Mouse (Mus musculus): ENCODE results near the gene Stk32c. TPM values are rescaled to one million over a fixed set of nuclear protein-coding genes. Genes with fewer than 3 reads are reported as not detected.

The Stk32c gene
- polyA plus RNA-seq, 1 experiment from 2014 or later: not detected

DNA sequence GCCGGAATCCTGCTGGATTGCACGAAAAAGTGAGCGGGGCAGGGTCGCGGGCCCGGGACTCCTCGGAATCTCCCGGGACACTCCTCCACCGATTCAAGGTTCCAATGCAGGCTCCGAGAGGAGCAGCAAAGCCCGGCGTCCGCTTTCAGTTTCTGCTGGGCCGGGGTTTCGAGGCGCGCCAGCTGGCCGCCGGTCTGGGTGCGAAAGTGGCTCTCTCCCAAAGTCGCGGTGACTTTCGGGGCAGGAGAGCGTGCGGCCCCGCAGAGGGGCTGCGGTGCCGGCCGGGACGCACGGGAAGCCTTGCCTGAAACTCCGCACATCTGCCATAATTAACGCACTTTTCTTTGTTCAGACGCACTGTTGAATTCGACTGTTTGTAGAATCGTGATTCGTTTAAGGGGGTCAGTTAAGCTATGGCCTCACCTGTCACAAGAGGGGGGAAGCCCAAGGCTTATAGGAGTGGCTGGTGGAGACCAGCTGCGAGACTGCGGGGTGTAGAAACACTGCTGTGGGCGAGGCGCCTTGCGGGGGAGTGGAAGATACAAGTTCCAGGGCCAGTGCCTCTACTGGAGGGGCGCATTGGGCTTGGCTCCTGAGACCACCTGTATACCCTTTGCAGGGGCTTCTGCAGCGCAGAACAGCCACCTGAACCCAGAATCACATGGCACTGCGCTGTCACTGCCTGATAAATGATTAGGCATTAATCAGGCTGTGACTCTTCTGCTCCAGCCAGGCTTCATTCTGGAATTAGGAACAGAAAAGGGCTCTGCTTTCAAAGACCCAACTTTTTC is 35.7 kb upstream of the Stk32c start:
- Histone ChIP-seq H3K9ac (ENCODE audit: low read depth, low read length) (peak overlapping the region; percentile 64), H3K36me3 (ENCODE audit: control insufficient read depth, insufficient read depth) (no peaks in the 10 kb centered on the region), H3K9me3 (replicated peaks; ENCODE audit: control insufficient read depth, low read length) (no peaks in the 10 kb centered on the region), H3K4me3 (ENCODE audit: low read depth, low read length) (peak overlapping the region; percentile 66), H3K4me2 (ENCODE audit: low read depth, low read length) (peak overlapping the region; percentile 62), H3K27ac (ENCODE audit: low read length) (no peak overlapping the region; the same call in 1 of the 2 replicates), H3K27me3 (ENCODE audit: control insufficient read depth, insufficient read depth, low read depth, low read length) (peaks cover 21% of the 10 kb centered on the region), H3K4me1 (ENCODE audit: control insufficient read depth, low read depth, low read length) (peaks cover 17% of the 10 kb centered on the region)
- WGBS (ENCODE audit: insufficient replicate concordance): 1% methylated on average over 45 of the region's 45 CpGs
- ATAC-seq (ENCODE audit: low read depth): no peak

DNA sequence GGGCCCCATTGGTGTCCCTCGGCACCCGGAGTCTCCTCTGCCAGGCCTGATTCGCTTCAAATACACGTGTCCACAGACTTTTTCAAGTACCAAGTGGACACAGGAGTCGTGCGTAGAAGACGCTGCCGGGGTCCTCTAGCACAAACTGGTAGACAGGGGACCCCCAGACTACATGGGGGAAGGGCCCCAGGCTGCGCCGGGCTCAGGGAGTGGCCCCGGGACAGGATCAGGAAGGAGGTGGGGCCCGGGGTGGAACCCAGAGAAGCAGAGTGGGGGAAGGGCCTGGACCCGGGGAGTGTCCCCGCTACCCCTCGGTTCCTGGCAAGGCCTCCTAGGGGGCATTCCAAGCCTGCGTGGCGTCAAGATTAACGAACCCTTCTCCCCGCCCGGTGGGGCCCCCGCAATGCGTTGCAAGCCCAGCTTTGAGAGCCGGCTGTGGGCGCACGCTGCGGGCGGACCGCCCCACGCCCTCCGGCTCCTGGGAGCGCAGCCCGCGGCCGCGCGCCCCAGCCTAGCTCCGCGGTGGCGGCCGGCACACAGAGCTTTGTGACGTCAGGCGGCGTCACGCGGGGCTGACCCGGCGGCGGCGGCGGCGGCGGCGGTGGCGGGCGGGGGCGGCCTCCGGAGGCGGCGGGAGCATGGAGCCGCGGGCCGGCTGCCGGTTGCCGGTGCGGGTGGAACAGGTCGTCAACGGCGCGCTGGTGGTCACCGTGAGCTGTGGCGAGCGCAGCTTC is 34.9 kb upstream of the Stk32c start, which contains the start of gene Pwwp2b:
Gene Pwwp2b, plus strand, starts transcription at position 602 of the 734 bp plus-strand sequence.
- peaks cover 21% of the 10 kb centered on the region for H3K27me3 ChIP-seq (ENCODE audit: control insufficient read depth, insufficient read depth, low read depth, low read length)
- peak; percentile 82 for ATAC-seq (ENCODE audit: low read depth)
- WGBS (ENCODE audit: insufficient replicate concordance): under 1% methylated on average over 60 of the region's 72 CpGs

DNA sequence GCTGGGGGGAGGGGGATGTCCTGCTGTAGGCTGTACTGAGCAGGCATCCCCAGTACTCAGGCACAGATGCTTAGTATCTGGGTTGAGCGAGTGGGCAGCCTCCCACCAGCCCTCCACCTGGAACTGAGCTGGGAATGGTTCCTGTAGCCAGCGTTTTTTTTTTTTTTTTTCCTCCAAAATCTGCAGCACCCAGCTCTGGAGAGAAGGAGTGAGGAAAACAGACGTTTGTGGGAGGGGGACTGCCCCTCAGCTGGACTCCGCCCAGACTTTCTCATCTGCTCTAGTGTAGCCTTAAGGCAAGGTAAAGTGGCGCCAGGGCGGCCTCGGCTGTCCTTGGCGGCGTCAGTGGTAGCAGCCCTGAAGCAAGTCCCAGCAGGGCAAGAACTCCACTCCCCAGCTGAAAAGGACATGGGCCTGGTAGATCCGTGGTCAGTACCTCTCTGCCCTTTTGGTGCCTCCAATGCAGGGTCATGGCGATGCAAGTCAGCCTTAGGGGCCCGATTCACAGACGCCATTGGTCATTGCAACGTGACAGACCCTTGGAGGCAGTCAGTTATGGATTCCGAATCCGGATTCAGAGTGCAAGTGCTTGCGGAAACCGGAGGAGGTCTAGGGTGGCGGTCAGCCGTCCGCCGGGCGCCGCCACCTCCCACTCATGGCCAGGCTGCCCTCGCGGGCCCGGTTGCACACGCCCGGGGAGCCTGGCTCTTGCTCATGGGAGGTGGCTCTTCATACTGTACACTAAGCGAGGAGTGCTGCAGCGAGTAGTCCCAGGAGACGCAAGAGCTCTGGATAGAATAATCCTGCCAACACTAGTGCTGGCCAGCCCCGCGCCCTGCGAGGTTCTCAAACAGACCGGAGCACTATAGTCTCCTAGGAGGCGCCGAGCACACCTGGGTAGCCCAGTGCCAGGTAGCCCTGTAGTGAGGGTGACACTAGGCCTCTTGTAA is 34.1 kb upstream of the Stk32c start:
- H3K27ac ChIP-seq (ENCODE audit: low read length): peak overlapping the region; percentile 51
- peak overlapping the region; percentile 64 for H3K9ac ChIP-seq (ENCODE audit: low read depth, low read length)
- peak overlapping the region; percentile 62 for H3K4me2 ChIP-seq (ENCODE audit: low read depth, low read length)
- H3K27me3 ChIP-seq (ENCODE audit: control insufficient read depth, insufficient read depth, low read depth, low read length): peaks cover 21% of the 10 kb centered on the region
- 14% methylated on average over 38 of the region's 38 CpGs for WGBS (ENCODE audit: insufficient replicate concordance)
- ATAC-seq (ENCODE audit: low read depth): peak; percentile 20
- H3K36me3 ChIP-seq (ENCODE audit: control insufficient read depth, insufficient read depth): no peaks in the 10 kb centered on the region
- peak overlapping the region; percentile 66 for H3K4me3 ChIP-seq (ENCODE audit: low read depth, low read length)
- no peaks in the 10 kb centered on the region for H3K9me3 ChIP-seq (replicated peaks; ENCODE audit: control insufficient read depth, low read length)
- peaks cover 13% of the 10 kb centered on the region for H3K4me1 ChIP-seq (ENCODE audit: control insufficient read depth, low read depth, low read length)

More for the DNA sequence above, 34.9 kb upstream of the Stk32c start, which contains the start of gene Pwwp2b:
- Histone ChIP-seq H3K4me3 (ENCODE audit: low read depth, low read length) (peak within 1 kb of the TSS; percentile 66), H3K4me1 (ENCODE audit: control insufficient read depth, low read depth, low read length) (peaks cover 16% of the 10 kb centered on the region), H3K4me2 (ENCODE audit: low read depth, low read length) (peak within 1 kb of the TSS; percentile 62), H3K9me3 (replicated peaks; ENCODE audit: control insufficient read depth, low read length) (no peaks in the 10 kb centered on the region), H3K27ac (ENCODE audit: low read length) (peak within 1 kb of the TSS; percentile 51), H3K9ac (ENCODE audit: low read depth, low read length) (peak within 1 kb of the TSS; percentile 64), H3K36me3 (ENCODE audit: control insufficient read depth, insufficient read depth) (no peaks in the 10 kb centered on the region)

- Histone ChIP-seq H3K27ac (ENCODE audit: low read length) (no peak overlapping the region), H3K9ac (ENCODE audit: low read depth, low read length) (no peak overlapping the region), H3K36me3 (ENCODE audit: control insufficient read depth, insufficient read depth) (no peaks in the 10 kb centered on the region), H3K9me3 (replicated peaks; ENCODE audit: control insufficient read depth, low read length) (no peaks in the 10 kb centered on the region), H3K4me2 (ENCODE audit: low read depth, low read length) (no peak overlapping the region), H3K27me3 (ENCODE audit: control insufficient read depth, insufficient read depth, low read depth, low read length) (peaks cover 21% of the 10 kb centered on the region), H3K4me1 (ENCODE audit: control insufficient read depth, low read depth, low read length) (peaks cover 11% of the 10 kb centered on the region), H3K4me3 (ENCODE audit: low read depth, low read length) (no peak overlapping the region)
- no peak for ATAC-seq (ENCODE audit: low read depth)
- 62% methylated on average over 5 of the region's 5 CpGs for WGBS (ENCODE audit: insufficient replicate concordance)
These were observed 33.0 kb upstream of the Stk32c start for GRCm38 (mm10) chr7:139246086-139246485.

DNA sequence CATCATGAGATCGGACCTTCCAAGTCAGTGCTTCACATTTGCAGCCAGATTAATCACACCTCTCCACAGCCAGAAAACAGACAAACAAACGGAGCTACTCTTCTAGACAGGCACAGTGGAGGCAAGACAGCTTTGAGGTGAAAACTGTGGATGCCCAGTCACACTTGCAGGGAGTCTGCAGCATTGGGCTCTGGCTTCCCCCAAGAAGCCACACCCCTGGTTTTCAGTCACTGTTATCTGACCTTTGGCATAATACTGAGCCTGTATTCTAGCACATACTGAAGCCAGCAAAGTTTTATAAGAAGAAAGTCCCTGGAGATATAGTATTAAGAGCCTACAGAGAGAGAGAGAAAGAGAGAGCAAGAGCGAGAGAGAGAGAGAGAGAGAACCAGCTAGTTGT is 26.3 kb upstream of the Stk32c start:
- H3K36me3 ChIP-seq (ENCODE audit: control insufficient read depth, insufficient read depth): no peaks in the 10 kb centered on the region
- H3K9me3 ChIP-seq (replicated peaks; ENCODE audit: control insufficient read depth, low read length): no peaks in the 10 kb centered on the region
- H3K4me2 ChIP-seq (ENCODE audit: low read depth, low read length): no peak overlapping the region
- H3K4me3 ChIP-seq (ENCODE audit: low read depth, low read length): no peak overlapping the region
- 43% methylated on average over 3 of the region's 3 CpGs for WGBS (ENCODE audit: insufficient replicate concordance)
- H3K27ac ChIP-seq (ENCODE audit: low read length): no peak overlapping the region
- H3K27me3 ChIP-seq (ENCODE audit: control insufficient read depth, insufficient read depth, low read depth, low read length): no peaks in the 10 kb centered on the region
- ATAC-seq (ENCODE audit: low read depth): no peak
- H3K9ac ChIP-seq (ENCODE audit: low read depth, low read length): no peak overlapping the region
- H3K4me1 ChIP-seq (ENCODE audit: control insufficient read depth, low read depth, low read length): peaks cover 4% of the 10 kb centered on the region

GRCm38 (mm10) chr7:139235651-139236358 is 22.7 kb upstream of the Stk32c start:
- no peak for ATAC-seq (ENCODE audit: low read depth)
- H3K27me3 ChIP-seq (ENCODE audit: control insufficient read depth, insufficient read depth, low read depth, low read length): no peaks in the 10 kb centered on the region
- H3K9me3 ChIP-seq (replicated peaks; ENCODE audit: control insufficient read depth, low read length): no peaks in the 10 kb centered on the region
- H3K27ac ChIP-seq (ENCODE audit: low read length): no peak overlapping the region
- no peak overlapping the region for H3K9ac ChIP-seq (ENCODE audit: low read depth, low read length)
- WGBS (ENCODE audit: insufficient replicate concordance): 64% methylated on average over 12 of the region's 12 CpGs
- peaks cover 9% of the 10 kb centered on the region for H3K4me1 ChIP-seq (ENCODE audit: control insufficient read depth, low read depth, low read length)
- no peak overlapping the region for H3K4me2 ChIP-seq (ENCODE audit: low read depth, low read length)
- no peak overlapping the region for H3K4me3 ChIP-seq (ENCODE audit: low read depth, low read length)
- H3K36me3 ChIP-seq (ENCODE audit: control insufficient read depth, insufficient read depth): no peaks in the 10 kb centered on the region

GRCm38 (mm10) chr7:139234426-139235188 is 21.5 kb upstream of the Stk32c start:
- no peak overlapping the region for H3K27ac ChIP-seq (ENCODE audit: low read length)
- no peak overlapping the region for H3K4me3 ChIP-seq (ENCODE audit: low read depth, low read length)
- H3K4me1 ChIP-seq (ENCODE audit: control insufficient read depth, low read depth, low read length): peaks cover 9% of the 10 kb centered on the region
- H3K9ac ChIP-seq (ENCODE audit: low read depth, low read length): no peak overlapping the region
- 10% methylated on average over 18 of the region's 18 CpGs for WGBS (ENCODE audit: insufficient replicate concordance)
- H3K36me3 ChIP-seq (ENCODE audit: control insufficient read depth, insufficient read depth): no peaks in the 10 kb centered on the region
- H3K4me2 ChIP-seq (ENCODE audit: low read depth, low read length): no peak overlapping the region
- H3K9me3 ChIP-seq (replicated peaks; ENCODE audit: control insufficient read depth, low read length): no peaks in the 10 kb centered on the region
- no peaks in the 10 kb centered on the region for H3K27me3 ChIP-seq (ENCODE audit: control insufficient read depth, insufficient read depth, low read depth, low read length)
- ATAC-seq (ENCODE audit: low read depth): peak; percentile 69
